Mouse (Mus musculus): Measurements from ENCODE around the gene Gm9918. TPM values are rescaled to one million over a fixed set of nuclear protein-coding genes. Genes with fewer than 3 reads are reported as not detected.
A peak's percentile ranks its signal among the peaks of the same experiment; 100 is the strongest.

Gene Gm9918
- total RNA-seq, 2 experiments from 2014 or later: not detected

DNA sequence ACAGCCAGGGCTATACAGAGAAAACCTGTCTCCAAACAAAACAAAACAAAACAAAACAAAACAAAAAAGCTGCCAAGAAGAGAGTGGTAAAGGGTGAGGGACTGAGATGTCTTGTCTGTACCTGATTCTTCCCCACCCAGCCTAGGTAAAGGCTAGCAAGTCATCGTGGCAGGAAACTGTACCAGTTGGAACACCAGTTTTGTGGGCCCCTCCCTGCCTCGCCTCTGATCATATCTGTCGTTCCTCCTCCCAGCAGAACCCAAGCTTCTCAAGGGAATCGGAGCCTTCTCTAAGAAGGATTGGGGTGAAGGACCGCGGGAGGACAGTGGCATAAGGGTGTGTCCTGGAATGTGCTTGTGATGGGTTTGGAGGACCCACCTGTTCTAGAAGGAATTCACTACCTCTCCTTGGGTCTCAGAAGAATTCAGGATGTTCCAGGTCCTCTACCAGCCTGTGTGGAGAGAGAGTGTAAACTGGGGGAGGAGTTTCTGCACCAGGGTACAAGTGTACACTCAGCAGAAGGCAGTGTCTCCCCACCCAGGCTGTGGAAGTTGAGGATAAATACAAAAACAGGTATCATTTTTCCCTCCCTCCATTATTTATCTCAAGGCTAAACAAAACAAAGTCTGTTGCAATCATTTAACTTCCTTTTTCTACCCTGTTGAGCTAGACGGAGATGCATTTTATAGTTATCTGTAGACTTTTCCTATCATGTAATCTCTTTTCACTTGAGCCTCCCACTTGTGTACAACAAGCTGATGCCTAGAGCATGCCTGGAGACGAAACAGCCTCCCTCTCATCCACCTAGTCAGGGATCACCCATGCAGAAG, 12.3 kb downstream of the Gm9918 start:
- intact Hi-C loops (cut with DNase I): no loop called here

DNA sequence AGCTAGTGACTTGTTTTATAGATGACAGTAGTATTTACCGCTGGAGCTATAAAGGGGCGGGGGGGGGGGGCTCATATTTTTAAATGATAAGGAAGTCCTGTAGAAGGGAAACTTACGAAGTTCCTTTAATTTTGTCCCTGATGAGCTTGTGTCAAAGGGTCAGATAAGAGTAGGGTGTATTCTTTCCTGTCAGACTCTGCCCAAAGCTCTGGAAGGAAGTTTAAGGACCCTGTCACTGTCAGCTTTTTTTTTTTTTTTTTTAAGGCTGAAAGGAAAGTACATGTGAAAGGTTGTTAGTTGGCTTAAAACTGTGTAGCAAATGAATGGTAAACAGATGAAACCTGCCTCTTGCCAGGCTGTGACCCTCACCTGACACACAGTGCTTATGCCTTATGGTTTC, 13.3 kb downstream of the Gm9918 start:
- intact Hi-C loops (cut with DNase I): no loop called here
- Histone ChIP-seq H3K27ac (no peak overlapping the region), H3K4me3 (no peak overlapping the region)
- no peak for DNase-seq (ENCODE audit: extremely low spot score in 1 of 2, low spot score in 2 of 2)
- TF ChIP-seq CTCF (IDR thresholded peaks at IDR 0.05): no peak

More for the DNA sequence above, 12.3 kb downstream of the Gm9918 start:
- no peak for TF ChIP-seq CTCF (IDR thresholded peaks at IDR 0.05)
- DNase-seq (ENCODE audit: extremely low spot score in 1 of 2, low spot score in 2 of 2): no peak
- H3K27ac ChIP-seq: no peak overlapping the region
- H3K4me3 ChIP-seq: no peak overlapping the region

DNA sequence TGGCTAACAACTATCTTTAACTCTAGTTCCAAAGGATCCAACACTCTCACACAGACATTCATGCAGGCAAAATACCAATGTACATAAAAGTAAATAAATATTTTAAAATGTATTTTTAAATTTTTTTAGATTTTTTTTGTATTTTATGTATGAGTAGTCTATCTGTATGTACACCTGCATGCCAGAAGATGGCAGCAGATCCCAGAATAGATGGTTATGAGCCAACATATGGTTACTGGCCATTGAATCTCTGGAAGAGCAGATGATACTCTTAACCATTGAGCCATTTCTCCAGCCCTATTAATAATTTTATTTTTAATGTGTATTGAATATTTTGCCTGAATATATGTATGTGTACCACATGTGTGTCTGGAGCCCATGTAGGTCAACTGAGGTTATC, 17.0 kb downstream of the Gm9918 start:
- Histone ChIP-seq H3K27ac (no peak overlapping the region), H3K4me3 (no peak overlapping the region)
- peak; percentile 74 for TF ChIP-seq CTCF (IDR thresholded peaks at IDR 0.05)
- peak in 1 of 2 experiments; percentile 36 for DNase-seq (ENCODE audit: extremely low spot score in 1 of 2, low spot score in 2 of 2)
- intact Hi-C loops (cut with DNase I): no loop called here

DNA sequence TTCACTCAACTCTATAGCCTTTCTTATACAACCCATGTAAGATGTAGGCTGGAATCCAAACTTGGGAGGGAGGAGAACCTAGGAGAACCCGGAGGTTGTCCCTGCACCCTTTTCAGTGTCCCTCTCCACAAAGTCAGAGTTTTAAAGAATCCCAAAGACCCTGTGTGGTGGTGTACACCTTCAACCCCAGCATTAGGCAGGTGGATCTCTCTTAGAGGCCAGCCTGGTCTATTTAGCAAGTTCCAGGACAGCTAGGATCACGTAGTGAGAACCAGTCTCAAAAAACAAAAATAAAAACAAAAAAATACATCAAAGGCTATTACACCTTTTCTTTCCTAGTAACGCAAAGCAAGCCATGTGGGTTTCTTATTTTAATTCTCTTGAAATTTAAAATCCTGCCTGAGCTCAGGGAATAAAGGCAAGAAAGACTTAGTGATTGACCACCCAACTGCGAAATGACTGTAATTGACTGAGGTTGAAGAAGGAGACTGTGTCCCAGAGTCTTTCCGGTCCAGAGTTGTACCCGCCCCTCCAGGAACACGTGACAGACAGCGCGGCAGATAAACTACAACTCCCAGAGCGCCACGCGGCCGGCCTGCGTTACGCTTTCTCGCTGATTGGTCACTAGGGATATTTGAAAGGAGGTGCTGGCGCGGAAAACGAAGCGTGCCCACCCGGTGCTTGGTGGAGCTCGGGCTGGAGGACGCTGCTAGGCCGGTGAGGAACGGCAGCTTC, 25.4 kb downstream of the Gm9918 start, which contains the start of gene Espl1:
Espl1 (plus strand) TSS at position 634 of the 735 bp plus-strand sequence.
- TF ChIP-seq CTCF (IDR thresholded peaks at IDR 0.05): no peak
- intact Hi-C loops (cut with DNase I): no loop called here
- Histone ChIP-seq H3K27ac (peak within 1 kb of the TSS; percentile 69), H3K4me3 (peak within 1 kb of the TSS; percentile 48)
- peak; percentile 91 to 92 for DNase-seq (ENCODE audit: extremely low spot score in 1 of 2, low spot score in 2 of 2)

DNA sequence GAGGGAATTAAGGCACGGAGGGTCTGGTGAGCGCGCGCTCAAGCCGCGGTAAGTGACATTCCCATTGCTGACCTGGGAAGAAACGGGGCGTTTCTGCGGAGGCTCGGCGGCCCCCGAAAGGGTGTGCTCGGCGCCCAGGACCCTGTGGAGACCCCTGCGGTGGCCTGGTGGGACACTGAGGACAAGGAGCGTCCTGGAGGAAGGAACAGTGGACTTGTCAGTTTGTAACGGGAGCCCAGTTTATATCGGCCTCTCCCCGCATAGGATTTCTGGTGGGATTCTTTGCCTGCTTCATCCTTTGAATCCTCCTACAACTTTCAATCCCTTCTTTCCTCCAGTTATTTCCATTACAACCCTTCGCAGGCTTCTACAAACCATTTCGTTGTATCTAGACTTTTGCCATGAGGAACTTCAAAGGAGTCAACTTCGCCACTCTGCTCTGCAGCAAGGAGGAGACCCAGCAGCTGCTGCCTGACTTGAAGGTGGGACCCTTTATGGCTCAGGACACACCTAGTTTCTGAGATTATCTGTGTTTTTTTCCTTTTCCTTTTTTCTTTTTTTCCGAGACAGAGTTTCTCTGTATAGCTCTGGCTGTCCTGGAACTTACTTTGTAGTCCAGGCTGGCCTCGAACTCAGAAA, 26.1 kb downstream of the Gm9918 start:
- Histone ChIP-seq H3K27ac (no peak overlapping the region), H3K4me3 (peak overlapping the region; percentile 48)
- DNase-seq (ENCODE audit: extremely low spot score in 1 of 2, low spot score in 2 of 2): no peak
- TF ChIP-seq CTCF (IDR thresholded peaks at IDR 0.05): no peak
- intact Hi-C loops (cut with DNase I): no loop called here

DNA sequence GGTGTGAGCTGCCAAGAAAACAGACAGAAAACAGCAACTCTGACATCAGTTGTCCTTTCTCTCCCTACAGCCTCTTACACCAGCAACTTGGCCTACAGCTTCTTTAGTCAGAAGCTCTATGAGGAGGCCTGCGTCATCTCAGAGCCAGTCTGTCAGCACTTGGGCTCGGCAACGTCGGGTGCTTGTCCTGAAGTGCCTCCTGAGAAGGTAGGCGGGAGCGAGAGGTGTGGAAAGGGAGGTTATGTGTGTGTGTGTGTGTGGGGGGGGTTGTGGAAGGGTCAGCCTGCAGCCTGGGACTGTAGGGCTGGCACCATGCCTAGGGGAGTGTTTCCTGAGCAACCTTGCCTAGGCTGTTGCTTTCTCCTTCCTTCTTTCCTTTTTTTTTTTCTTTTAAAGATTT, 32.2 kb downstream of the Gm9918 start:
- no peak overlapping the region for H3K27ac ChIP-seq
- no peak for DNase-seq (ENCODE audit: extremely low spot score in 1 of 2, low spot score in 2 of 2)
- no peak for TF ChIP-seq CTCF (IDR thresholded peaks at IDR 0.05)
- no peak overlapping the region for H3K4me3 ChIP-seq
- intact Hi-C loops (cut with DNase I): no loop called here

DNA sequence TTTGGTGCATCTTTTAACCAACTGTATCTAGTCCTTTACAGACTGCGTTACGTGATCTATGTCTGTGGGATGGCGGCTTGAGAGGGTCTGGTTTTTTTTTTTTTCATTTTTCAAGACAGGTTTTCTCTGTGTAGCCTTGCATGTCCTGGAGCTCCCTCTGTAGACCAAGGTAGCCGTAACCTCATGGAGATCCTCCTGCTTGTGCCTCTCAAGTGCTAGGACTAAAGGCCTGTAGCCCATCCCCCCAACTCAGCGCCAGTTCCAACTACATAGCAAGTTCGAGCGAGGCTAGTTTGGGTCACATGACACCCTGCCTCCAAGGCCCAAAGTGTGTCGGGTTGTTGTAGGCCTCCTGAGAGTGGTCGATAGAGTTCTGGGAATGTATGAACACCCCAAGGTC, 38.4 kb downstream of the Gm9918 start:
- intact Hi-C loops (cut with DNase I): no loop called here
- Histone ChIP-seq H3K27ac (no peak overlapping the region), H3K4me3 (no peak overlapping the region)
- no peak for DNase-seq (ENCODE audit: extremely low spot score in 1 of 2, low spot score in 2 of 2)
- TF ChIP-seq CTCF (IDR thresholded peaks at IDR 0.05): no peak

DNA sequence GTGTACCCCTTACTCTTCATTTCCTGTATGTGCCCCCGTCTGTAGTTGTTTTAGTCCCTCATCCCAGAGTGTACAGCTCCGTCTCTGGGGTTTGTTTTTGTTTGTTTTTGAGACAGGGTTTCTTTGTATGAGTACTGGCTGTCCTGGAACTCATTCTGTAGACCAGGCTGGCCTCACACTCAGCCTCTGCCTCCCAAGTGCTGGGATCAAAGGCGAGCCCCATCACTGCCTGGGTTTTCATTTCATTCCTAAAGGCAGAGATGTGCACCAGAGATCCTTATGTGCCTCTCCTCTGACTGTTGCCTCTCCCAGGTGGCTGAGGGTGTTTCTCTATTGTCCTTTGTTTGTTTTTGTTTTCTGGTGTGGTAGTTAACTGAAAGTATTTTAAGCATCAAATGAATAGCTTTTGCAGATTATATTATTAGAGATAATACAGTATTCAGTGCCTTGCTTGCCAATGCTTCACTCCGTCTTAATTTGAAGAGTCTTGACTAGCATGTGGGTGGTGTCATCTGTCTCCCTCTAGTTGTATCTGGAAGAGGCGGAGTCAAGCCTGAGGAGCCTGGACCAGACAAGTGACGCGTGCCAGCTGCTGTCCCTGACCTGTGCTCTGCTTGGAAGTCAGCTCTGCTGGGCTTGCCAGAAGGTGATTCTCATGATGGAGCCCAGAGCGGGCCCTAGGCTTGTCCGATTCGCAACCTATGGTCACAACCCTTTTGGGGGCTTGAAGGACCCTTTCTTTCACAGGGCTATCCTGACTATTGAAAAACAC, 39.9 kb downstream of the Gm9918 start:
- Histone ChIP-seq H3K27ac (no peak overlapping the region), H3K4me3 (no peak overlapping the region)
- TF ChIP-seq CTCF (IDR thresholded peaks at IDR 0.05): no peak
- no peak for DNase-seq (ENCODE audit: extremely low spot score in 1 of 2, low spot score in 2 of 2)
- intact Hi-C loops (cut with DNase I): loop anchor here (5.0 kb wide), 1 partner anchor 133 kb away; no protein-coding TSS in a partner anchor

DNA sequence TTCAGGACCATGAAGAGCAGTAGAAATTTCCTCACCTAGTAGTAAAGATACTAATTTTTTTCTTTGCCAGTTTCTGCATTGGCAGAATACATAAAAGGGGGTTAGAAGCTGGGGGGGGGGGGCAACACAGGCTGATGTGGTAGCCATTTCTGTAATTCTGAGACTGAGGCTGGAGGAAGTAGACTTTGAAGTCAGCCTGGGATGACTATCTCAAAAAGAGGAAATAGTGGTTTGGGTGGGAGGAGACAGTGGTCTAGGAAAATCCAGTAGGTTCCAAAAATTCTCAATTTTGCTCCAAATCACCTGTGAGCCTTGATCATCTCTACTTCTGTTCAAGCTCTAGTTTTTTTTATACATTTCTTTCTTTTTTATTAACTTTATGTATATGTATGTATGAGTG, 41.1 kb downstream of the Gm9918 start:
- Histone ChIP-seq H3K27ac (no peak overlapping the region), H3K4me3 (no peak overlapping the region)
- intact Hi-C loops (cut with DNase I): loop anchor here (5.0 kb wide), 1 partner anchor 134 kb away; no protein-coding TSS in a partner anchor
- no peak for TF ChIP-seq CTCF (IDR thresholded peaks at IDR 0.05)
- no peak for DNase-seq (ENCODE audit: extremely low spot score in 1 of 2, low spot score in 2 of 2)

DNA sequence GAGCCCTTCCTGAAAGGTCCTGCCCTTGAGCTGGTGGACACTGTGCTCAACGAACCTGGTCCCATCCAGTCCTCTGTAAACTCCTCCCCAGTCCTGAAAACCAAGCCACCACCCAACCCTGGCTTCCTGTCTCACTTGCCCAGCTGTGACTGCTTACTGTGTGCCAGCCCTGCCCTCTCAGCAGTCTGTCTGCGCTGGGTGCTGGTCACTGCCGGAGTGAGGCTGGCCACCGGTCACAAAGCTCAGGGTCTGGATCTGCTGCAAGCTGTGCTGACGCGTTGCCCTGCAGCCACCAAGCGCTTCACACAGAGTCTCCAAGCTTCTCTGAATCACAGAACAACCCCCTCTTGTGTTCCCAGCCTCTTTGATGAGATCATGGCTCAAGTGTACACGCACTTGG, 44.9 kb downstream of the Gm9918 start:
- Histone ChIP-seq H3K4me3 (no peak overlapping the region), H3K27ac (no peak overlapping the region)
- DNase-seq (ENCODE audit: extremely low spot score in 1 of 2, low spot score in 2 of 2): no peak
- TF ChIP-seq CTCF (IDR thresholded peaks at IDR 0.05): no peak
- intact Hi-C loops (cut with DNase I): loop anchor here (1.0 kb wide), 1 partner anchor 76 kb away; no protein-coding TSS in a partner anchor

DNA sequence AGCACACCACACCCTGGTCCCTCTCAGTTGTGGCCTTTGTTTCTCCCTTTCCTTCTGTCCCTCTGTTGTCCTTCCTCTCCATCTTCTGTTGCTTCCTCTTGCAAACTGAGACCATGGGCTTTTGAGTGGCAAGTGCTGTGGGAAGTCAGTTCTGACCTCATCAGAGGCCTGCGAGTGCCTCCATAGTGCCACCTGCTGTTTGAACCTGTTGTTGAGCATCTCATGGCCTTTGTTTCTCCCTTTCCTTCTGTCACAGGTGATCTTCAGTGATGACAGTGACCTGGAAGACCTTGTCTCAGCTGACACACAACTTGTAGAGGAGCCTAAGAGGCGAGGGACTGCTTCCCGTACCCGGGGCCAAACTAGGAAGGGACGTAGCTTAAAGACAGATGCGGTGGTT, 45.9 kb downstream of the Gm9918 start:
- Histone ChIP-seq H3K27ac (no peak overlapping the region), H3K4me3 (no peak overlapping the region)
- peak; percentile 83 for TF ChIP-seq CTCF (IDR thresholded peaks at IDR 0.05)
- intact Hi-C loops (cut with DNase I): loop anchor here (2.0 kb wide), 1 partner anchor 27 kb away; no protein-coding TSS in a partner anchor
- DNase-seq (ENCODE audit: extremely low spot score in 1 of 2, low spot score in 2 of 2): peak; percentile 40 to 60

Other genes with a start within 250 kb of the Gm9918 start
- under 1 TPM; 0.33 to 0.38 TPM for gene Krt18, start 242.4 kb upstream of the Gm9918 start, total RNA-seq (2021)
- gene Eif4b, start 196.8 kb upstream of the Gm9918 start, total RNA-seq (2021): 100 to 1,000 TPM; 163 to 167 TPM
- gene Tns2, start 170.2 kb upstream of the Gm9918 start, total RNA-seq (2021): 10 to 100 TPM; 16.4 to 22.8 TPM
- gene Spryd3, start 134.3 kb upstream of the Gm9918 start, total RNA-seq (2021): 100 to 1,000 TPM; 152 TPM
- gene Igfbp6, start 126.2 kb upstream of the Gm9918 start, total RNA-seq (2021): 10 to 100 TPM; 57.4 to 64.8 TPM
- under 1 TPM in 1 of 2 experiments, not detected in 1; 0.26 TPM for gene Soat2, start 120.0 kb upstream of the Gm9918 start, total RNA-seq (2021)
- 10 to 100 TPM; 69.6 to 72.4 TPM for gene Zfp740, start 67.3 kb upstream of the Gm9918 start, total RNA-seq (2021)
- gene Csad, start 65.8 kb upstream of the Gm9918 start, total RNA-seq (2021): 10 to 100 TPM; 28.5 to 30.4 TPM
- 1 to 10 TPM in 1 of 2 experiments, under 1 TPM in 1; 0.86 to 1.3 TPM for gene Itgb7, start 38.6 kb upstream of the Gm9918 start, total RNA-seq (2021)
- gene Rarg, start 13.0 kb upstream of the Gm9918 start, total RNA-seq (2021): 10 to 100 TPM; 13.8 to 17.1 TPM
- gene Mfsd5, start 8.9 kb downstream of the Gm9918 start, total RNA-seq (2021): 10 to 100 TPM; 40.6 to 42.8 TPM
- 1 to 10 TPM; 1.1 to 1.5 TPM for gene Espl1, start 25.7 kb downstream of the Gm9918 start, total RNA-seq (2021)
- gene Pfdn5, start 55.6 kb downstream of the Gm9918 start, total RNA-seq (2021): 100 to 1,000 TPM; 408 to 428 TPM
- 10 to 100 TPM; 65.1 to 67.9 TPM for gene Myg1, start 61.1 kb downstream of the Gm9918 start, total RNA-seq (2021)
- gene Aaas, start 80.2 kb downstream of the Gm9918 start, total RNA-seq (2021): 10 to 100 TPM; 14.3 to 18.9 TPM
- under 1 TPM; 0.27 to 0.61 TPM for gene Sp7, start 96.6 kb downstream of the Gm9918 start, total RNA-seq (2021)
- gene Sp1, start 135.6 kb downstream of the Gm9918 start, total RNA-seq (2021): 10 to 100 TPM; 26.8 to 27.2 TPM
- 1 to 10 TPM in 1 of 2 experiments, under 1 TPM in 1; 0.98 to 3.2 TPM for gene Amhr2, start 174.8 kb downstream of the Gm9918 start, total RNA-seq (2021)
- gene Prr13, start 188.5 kb downstream of the Gm9918 start, total RNA-seq (2021): 10 to 100 TPM; 46.1 to 47.6 TPM
- gene Pcbp2, start 200.0 kb downstream of the Gm9918 start, total RNA-seq (2021): 100 to 1,000 TPM; 497 to 500 TPM
- not detected for gene Gm10337, start 233.2 kb downstream of the Gm9918 start, total RNA-seq (2021)
- gene Map3k12, start 246.5 kb downstream of the Gm9918 start, total RNA-seq (2021): 10 to 100 TPM; 96.5 to 96.8 TPM
- 10 to 100 TPM; 32.4 to 36.2 TPM for gene Tarbp2, start 247.6 kb downstream of the Gm9918 start, total RNA-seq (2021)

Measured in left cerebral cortex, adult 2 months (tissue).